Mouse (Mus musculus) right cerebral cortex, adult 2 months (tissue): Measurements from ENCODE around the gene 1700080E11Rik.
"Not testable (repeated sequence)": the region's sequence is repeated elsewhere in the genome, so short reads cannot be mapped to it uniquely, and the experiment has no call there.

ENCODE experiments used
- DNase-seq, 2 experiments: peaks; one replicate each; pipeline ENCODE4 v3.0.0; 2021 to 2022; ENCODE audit warnings: low spot score in 2 of 2

The 1700080E11Rik gene

DNA sequence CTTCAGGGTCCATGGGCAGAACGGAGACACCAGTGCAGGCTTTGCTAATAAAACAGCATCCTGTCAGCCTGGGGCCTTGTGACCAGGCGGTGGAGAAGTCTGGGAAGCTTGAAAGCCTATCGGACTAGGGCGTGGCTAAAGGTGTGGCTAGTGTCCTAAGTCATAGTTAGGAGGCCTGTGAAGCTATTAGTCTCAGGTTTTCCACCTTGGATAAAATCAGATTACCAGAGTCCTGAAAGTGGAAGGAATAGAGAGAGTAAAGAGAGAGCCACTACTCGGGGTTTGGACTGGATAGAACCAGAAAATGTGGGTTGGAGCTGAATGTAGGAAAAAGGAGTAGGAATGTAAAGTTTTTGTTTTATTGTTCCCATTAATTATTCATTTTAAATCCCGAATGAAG lies at the start of gene 1700080E11Rik:
Gene 1700080E11Rik, minus strand, starts transcription at position 101 of the 400 bp plus-strand sequence.
- DNase-seq, result no peak

DNA sequence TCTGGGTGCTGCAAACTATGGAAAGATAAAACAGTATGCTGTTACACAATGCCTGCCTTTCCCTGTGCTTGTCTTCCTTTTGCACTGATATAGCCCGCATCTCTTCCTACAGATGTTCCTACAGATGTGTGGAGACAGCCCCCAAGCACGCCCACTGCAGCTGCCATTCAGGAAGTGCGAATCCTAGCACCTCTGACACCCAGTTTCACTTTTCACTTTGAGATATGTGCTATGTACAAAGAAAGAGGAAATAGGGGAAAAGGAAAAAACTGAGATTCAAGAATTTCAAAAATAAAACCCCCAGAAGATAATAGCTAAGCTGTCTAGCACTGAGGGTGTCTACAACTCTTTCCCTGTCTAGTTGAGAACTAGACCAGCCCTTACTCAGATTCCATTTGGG lies 41.8 kb upstream of the 1700080E11Rik start:
- DNase-seq, result no peak

DNA sequence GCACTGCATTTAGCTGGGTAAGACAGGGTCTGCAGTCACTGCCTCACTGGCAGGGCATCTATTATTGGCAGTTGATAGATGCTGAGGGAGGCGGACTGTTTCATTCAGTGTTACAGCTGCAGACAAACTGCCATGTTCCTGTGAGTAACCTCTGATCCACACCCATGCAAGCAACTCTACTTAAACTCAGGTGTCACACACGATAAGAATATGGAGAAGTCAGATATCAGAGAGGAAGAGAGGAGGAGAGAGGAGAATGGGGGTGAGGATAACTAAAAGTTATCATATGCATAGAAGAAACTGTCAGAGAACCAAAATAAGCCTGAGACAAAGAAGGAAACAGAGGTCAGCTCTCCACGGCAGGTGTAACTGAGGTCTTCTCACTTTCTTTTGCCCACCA lies 37.5 kb upstream of the 1700080E11Rik start:
- DNase-seq, result no peak

DNA sequence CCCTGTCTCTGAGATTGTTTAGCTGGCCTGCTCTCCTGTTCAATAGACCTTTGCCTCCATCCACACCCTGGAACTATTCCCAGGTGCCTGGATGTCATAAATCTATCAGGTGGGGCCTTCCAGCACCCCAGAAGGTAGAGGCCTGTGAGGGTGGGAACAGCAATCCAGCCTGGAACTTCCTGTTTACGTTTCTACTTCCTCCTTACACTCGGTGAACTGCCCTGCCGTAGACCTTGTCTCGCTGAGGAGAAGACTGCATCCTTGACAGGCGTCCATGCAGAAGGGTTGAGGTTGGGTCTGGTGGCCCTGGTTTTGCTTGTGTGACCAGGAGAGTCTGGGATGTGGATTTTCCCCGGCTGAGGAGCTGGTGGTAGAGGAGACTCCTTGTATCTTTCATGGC lies 5.7 kb downstream of the 1700080E11Rik start:
- no peak for DNase-seq

DNA sequence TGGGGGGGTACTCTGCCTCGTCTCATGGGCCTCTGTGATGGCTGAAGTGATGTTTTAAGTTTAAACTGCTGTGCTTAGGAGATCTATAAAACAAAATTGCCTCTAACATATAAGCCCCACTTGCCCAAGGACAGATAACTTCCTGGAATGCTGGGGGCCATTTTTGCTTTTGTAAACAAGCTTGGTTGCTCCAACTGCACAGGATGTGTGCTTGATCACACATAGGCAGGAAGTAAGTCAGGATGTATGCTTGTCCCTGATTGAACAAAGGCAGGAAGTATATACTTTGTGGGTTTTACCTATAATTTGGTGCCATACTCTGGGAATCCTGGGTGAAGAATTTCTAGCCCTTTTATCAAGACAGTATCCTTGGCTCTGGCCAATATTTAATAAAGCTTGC lies 8.5 kb downstream of the 1700080E11Rik start:
- DNase-seq, result no peak

DNA sequence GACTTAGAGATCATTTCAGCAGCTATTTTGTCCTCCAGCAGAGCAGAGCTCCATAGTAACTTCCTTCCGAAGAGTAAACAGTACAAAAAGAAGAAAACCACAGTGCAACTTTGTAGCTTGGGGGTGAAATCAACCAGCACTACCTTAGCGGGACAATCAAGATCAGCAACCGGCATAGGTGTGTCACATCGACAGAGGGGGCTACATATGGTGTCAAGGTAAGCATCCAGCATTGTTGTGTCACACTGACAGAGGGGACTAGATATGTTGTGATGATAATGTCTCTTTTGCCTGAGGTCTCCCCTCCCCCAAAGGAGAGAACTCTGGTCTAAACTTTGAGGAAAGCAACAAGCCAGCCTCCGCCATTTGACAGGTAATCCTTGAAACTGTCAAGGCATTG lies 10.4 kb downstream of the 1700080E11Rik start:
- no peak for DNase-seq

DNA sequence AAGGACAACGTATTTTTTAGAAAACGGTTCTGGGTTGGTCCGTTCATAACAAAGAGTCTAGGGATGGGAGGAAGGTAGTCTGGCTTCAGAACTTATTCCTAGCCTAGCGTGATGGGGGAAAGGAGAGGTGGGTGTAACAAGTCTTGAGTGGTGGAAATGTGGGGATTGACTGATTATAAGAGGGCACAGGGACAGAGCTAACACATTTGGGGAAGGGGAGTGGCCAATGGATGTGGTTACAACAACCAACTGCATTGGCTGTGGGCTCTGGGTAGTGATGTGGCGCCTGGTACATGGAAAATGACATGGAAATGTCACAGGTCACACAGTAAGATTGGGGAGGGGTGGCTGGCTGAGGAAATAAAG lies 12.9 kb downstream of the 1700080E11Rik start:
- DNase-seq, result no peak

DNA sequence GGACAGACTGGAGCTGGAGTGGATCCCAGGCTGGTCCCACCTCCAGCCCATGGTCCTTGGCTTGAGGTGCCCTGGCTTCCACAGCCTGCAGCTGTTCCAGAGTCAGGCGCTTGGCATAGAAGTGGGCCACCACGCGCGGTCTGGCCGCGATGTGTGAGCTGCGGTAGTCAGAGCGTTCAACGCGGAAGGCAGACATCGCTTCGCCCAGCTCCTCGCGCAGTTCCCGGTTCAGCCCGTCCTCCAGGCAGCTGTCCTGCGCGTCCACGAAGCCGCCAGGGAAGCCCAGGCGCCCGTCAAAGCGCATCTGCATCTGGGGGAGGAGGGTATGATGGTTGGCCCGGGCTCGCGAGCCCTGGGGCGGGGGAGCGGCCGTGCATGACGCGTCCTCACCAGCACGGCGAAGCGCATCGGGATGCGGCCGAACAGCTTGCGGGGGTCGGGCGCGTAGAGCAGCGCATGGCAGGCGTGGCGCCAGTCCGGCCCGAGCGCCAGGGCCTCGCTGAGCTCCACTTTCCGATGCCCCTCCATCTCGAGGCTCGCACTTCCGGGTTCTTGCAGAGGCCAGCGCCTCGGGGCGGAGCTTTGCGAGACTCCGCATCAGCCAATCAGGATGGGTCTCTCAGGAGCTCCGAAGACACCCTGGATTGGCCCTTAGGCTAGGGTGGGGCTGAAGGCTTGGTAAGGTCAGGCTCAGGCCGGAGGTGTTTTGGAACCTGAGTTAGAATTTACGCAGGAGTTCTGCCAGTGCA lies 13.5 kb downstream of the 1700080E11Rik start, which contains the start of gene Nudt16:
Gene Nudt16, minus strand, starts transcription at position 572 of the 749 bp plus-strand sequence.
- DNase-seq, result peak; percentile 86 to 90

DNA sequence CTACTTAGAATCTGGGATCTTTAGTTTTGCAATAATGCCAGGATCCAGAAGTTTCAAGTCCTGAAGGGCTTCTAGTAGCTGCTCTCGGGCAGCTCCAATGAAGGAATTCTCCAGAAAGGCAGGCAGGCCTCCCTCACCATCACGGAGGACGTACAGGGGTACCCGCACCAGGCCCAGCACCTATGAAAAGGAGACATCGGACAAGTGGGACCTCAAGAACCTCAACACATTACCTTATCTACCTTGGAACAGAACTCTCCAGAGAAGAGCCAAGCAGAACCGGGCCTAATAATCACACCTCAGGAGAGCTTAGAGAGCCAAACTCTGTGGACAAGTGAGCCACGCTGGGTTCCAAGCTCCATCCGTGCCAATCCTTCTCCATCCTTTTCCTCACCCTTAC lies 14.6 kb downstream of the 1700080E11Rik start:
- no peak for DNase-seq

DNA sequence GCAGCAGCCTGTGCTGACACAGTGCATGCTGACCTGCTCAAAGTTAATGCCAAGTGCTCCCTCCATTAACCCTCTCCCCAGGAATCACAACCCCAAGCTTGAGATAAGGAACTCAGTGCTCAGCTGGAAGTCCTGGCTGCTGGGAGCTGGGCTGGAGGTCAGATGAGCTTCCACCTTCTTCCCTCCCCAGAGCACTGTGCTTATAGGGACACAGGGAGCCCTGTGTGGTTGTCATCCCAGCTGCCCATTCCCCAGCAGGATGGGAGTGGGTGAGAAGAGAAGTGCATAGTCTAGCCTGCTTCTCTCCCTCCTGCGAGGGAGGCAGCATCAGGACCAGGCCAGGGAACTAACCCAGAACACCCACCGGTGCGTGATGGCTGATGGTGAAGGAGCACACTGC lies 19.7 kb downstream of the 1700080E11Rik start:
- DNase-seq, result not testable (repeated sequence)

DNA sequence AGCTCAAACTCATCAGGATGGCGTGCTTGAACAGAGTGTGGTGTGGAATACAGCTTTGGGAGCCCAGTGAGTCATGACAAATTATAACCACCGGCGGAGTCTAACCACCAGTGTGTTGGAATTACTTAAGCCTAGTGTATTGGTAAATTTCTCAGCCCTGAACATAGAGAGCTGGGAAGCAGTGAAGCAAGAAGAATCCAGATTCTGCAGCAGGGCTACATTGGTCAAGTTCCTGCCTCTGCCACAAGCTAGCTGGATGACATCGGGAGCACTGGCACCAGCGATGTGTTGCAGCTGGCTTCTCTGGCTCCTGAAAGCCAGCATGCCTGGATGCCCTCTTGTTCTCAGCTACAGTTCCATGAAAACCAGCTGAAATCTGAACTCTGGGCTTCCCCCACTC lies 41.0 kb downstream of the 1700080E11Rik start:
- no peak for DNase-seq

DNA sequence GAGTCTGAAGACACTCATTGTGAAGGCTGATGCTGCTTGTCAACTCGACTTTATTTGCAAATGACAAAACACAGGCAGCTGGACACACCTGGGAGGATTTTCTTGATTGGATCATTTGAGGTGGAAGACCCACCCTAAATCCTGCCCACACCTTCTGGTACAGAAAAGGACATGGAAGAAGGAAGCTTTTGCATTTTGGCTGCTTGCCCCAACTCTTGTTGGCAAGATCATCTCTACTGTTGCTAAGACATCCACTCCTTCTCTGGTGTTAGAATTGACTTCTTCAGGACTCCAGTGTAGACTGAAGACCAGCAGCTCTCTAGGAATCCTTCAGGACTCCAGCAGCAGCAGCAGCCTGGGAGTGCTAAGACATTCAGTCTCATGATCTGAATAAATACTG lies 43.0 kb downstream of the 1700080E11Rik start:
- peak in 1 of 2 experiments; percentile 30 for DNase-seq

DNA sequence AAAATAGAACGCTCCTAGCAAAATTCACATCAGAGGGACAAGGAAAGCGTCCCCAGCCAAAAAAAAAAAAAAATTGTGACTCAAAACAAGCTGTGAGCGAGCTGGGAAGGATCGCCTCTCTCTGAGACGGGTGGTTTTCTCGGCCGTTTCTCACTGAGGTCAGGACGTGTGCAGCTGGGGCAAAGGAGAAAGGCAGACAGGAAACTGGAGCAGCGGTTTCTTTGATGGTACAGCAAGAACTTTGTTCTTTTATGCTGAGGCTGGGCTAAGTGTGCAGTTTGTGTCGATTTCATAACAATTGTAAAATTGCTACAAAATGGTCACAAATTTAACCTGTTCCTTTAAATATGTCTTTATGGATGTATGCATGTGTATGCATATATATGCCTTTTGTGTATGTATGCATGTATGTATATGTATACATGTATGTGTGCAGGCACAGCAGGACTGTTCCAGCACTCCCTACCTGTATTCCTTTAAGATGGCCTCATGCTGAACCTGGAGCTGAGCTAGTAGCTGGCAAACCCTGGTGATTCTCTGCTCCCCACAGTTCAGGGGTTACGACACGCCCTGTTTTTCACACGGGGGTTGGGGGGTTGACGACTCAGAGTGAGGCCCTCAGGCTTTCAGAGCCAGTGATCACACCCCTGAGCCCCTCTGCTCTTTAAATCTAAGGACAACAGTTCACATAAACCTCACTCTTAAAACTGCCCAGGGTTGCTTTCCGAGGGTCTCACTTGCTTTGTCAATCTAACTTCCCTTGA lies 43.9 kb downstream of the 1700080E11Rik start:
- no peak for DNase-seq
